Mouse (Mus musculus) heart, embryonic 13.5 days (tissue): ENCODE data around the gene Kif5c. TPM values are rescaled to one million over a fixed set of nuclear protein-coding genes. Genes with fewer than 3 reads are reported as not detected.

Experiments
- ATAC-seq: fragments of 200-750 bp; cut with Nextera tagmentation; 2 replicates; pipeline ENCODE4 v1.8.0; 2017; ENCODE audit warnings: moderate TSS enrichment; ENCODE audit not compliant: insufficient number of reproducible peaks, low FRiP score, low TSS enrichment; ENCODE audit errors: extremely low read depth
- H3K27ac ChIP-seq: fragments of 300-500 bp; sonication (generic); replicated peaks from 2 replicates; pipeline ENCODE4 v1.5.1; 2015; ENCODE audit warnings: moderate library complexity, mild to moderate bottlenecking, inconsistent platforms
- H3K27me3 ChIP-seq: fragments of 300-500 bp; sonication (generic); replicated peaks from 2 replicates; pipeline ENCODE4 v1.6.1; 2015; ENCODE audit warnings: mild to moderate bottlenecking, inconsistent platforms
- H3K36me3 ChIP-seq: fragments of 300-500 bp; sonication (generic); 2 replicates; pipeline ENCODE4 v1.6.1; 2015; ENCODE audit warnings: mild to moderate bottlenecking, inconsistent platforms
- H3K4me1 ChIP-seq: fragments of 300-500 bp; sonication (generic); 2 replicates; pipeline ENCODE4 v1.6.1; 2015; ENCODE audit warnings: inconsistent platforms
- H3K4me2 ChIP-seq: fragments of 300-500 bp; sonication (generic); 2 replicates; pipeline ENCODE4 v1.6.1; 2015; ENCODE audit warnings: inconsistent platforms, mild to moderate bottlenecking, moderate library complexity
- H3K4me3 ChIP-seq: fragments of 300-500 bp; sonication (generic); 2 replicates; pipeline ENCODE4 v1.5.1; 2015; ENCODE audit warnings: moderate library complexity, mild to moderate bottlenecking, inconsistent platforms
- H3K9ac ChIP-seq: fragments of 300-500 bp; sonication (generic); 2 replicates; pipeline ENCODE4 v1.6.1; 2015; ENCODE audit warnings: inconsistent platforms, mild to moderate bottlenecking, moderate library complexity
- H3K9me3 ChIP-seq: fragments of 300-500 bp; sonication (generic); 2 replicates; pipeline ENCODE4 v1.6.1; 2016; ENCODE audit warnings: inconsistent platforms
- WGBS: fragments of 180-500 bp; shearing (Covaris S2); methylation state at CpG from one replicate; pipeline ENCODE4 v1.1.7; 2015; ENCODE audit warnings: mixed read lengths; 5-methylcytosine and 5-hydroxymethylcytosine counted together
- polyA plus RNA-seq: library from polyadenylated mRNA; unstranded; fragments of >200 nt; fragmentation: Nextera tagmentation; extraction: Ambion mirVana; gene quantifications from 2 replicates; pipeline ENCODE4 v1.2.1, GENCODE M21; 2015

Kif5c gene
- polyA plus RNA-seq, 1 experiment from 2014 or later, result 1.0 TPM

DNA sequence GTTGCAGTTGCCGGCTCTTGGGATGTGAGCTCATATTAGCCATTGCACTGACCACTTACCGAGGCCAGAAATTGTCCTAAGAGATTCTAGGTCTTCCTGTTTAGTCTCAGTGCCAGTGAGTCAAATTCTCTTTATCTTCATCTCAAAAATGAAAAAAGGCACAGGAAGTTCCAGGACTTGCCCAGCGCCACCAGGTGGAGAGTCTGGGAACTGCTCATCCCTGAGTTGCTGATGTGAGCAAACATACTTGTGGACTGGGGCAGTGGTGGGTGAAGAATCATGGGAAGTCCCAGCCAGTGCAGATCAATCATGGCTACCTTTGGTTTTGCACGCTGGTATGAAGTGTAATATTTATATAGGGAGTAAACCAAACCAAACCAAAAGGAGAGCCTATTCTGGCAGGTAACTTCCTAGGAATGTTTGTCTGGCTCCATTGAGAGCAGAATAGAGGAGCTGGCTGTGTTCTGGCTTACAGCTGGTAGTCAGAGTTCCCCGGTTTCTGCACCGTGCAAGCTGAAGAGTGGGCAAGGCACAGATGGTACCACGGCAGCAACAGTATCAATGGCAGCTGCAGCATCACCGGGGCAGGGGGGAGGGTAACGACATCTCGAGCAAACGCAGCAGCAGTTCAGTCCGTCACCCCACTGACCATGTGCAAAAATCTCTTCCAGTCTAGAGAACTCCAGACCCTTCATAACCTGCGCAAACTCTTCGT lies 129.7 kb downstream of the Kif5c start:
- no peak overlapping the region for H3K9ac ChIP-seq
- H3K27ac ChIP-seq, result no peak overlapping the region
- ATAC-seq, result no peak
- no peaks in the 10 kb centered on the region for H3K9me3 ChIP-seq
- no peaks in the 10 kb centered on the region for H3K27me3 ChIP-seq
- H3K4me2 ChIP-seq, result no peak overlapping the region
- H3K4me1 ChIP-seq, result peaks cover 46% of the 10 kb centered on the region
- whole genome bisulfite sequencing, result 74% methylated on average over 14 of the region's 14 CpGs
- no peak overlapping the region for H3K4me3 ChIP-seq
- no peaks in the 10 kb centered on the region for H3K36me3 ChIP-seq

DNA sequence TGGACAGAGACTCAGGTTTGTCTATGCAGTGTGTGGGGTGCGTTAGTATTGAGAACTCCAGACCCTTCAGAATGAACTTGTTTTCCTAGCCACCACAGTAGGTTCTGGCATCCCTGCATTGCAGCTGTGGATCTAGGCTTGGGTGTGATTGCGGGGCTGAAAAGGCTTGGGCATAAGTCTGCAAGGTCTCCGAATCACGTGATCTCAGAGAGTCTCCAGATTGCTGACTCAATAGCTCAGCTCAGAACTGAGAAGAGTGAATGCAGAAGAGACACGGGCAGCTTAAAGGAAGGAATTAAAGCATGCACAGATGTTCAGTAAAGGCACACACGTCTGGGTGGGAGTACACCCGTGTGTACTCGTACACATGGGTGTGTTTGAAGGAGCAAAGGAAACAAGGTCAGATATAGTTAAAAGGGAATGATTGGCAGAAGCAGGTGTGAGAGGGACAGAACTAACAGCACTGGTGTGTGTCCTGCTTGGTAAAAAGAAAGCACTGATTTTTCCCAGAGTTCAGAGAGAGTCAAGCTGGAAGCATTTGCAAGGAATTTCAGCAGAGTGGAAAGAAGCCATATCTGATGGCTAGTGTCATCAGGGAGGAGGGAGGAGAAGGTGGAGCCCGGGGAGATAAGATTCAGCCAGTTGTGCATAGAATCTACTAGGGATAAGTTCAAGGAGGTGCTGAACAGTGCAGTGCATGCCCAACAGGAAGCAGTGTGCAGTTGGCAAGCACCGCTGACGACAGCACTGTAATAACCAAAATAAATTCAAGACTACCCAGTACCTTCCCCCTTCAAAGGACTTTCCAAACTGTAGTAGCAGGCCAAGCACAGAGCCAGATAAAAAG lies 130.9 kb downstream of the Kif5c start:
- H3K4me2 ChIP-seq, result peak overlapping the region; percentile 25; the same call in 1 of the 2 replicates

DNA sequence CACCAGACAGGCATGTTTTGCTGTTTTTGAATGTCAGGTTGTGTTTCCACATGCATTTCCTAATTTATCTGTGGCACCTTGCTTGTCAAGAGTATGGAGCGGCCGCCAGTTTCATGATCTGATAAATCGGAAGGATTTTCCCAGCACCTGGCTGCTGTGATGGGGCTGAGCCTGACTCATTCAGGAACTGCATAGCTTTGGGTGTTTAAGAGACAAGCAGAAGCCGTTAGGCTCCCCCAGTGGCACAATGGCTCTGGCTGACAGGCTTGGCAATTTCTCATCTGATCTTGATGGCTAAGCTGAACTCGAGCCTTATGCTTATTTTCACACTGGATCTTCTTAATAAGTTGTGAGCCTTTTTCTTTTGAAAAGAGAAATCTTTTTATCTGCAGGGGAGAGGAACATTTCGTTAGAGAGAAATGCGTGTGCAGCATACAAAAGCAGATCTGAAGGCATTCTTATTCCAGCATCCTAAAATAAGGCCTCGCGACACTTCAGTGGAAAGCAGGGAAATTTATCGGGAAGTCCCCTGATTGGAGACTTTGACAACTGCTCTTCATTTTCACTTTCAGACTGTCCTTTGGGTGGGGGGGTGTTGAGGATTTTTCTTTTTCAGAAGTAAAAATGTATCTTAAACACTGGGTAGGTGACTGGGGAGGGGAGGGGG lies 132.6 kb downstream of the Kif5c start:
- WGBS, result 70% methylated on average over 10 of the region's 10 CpGs
- no peaks in the 10 kb centered on the region for H3K27me3 ChIP-seq
- ATAC-seq, result no peak
- H3K27ac ChIP-seq, result no peak overlapping the region
- no peak overlapping the region for H3K4me2 ChIP-seq
- no peaks in the 10 kb centered on the region for H3K36me3 ChIP-seq
- H3K4me1 ChIP-seq, result peaks cover 26% of the 10 kb centered on the region
- no peak overlapping the region for H3K9ac ChIP-seq
- H3K4me3 ChIP-seq, result no peak overlapping the region
- no peaks in the 10 kb centered on the region for H3K9me3 ChIP-seq

More for the DNA sequence above, 130.9 kb downstream of the Kif5c start:
- no peaks in the 10 kb centered on the region for H3K9me3 ChIP-seq
- H3K27me3 ChIP-seq, result no peaks in the 10 kb centered on the region
- H3K27ac ChIP-seq, result peak overlapping the region; percentile 72
- H3K4me1 ChIP-seq, result peaks cover 39% of the 10 kb centered on the region
- no peak overlapping the region; the same call in 1 of the 2 replicates for H3K9ac ChIP-seq
- WGBS, result 35% methylated on average over 11 of the region's 11 CpGs
- H3K4me3 ChIP-seq, result no peak overlapping the region
- H3K36me3 ChIP-seq, result no peaks in the 10 kb centered on the region
- peak; percentile 52; the same call in 1 of the 2 replicates for ATAC-seq

DNA sequence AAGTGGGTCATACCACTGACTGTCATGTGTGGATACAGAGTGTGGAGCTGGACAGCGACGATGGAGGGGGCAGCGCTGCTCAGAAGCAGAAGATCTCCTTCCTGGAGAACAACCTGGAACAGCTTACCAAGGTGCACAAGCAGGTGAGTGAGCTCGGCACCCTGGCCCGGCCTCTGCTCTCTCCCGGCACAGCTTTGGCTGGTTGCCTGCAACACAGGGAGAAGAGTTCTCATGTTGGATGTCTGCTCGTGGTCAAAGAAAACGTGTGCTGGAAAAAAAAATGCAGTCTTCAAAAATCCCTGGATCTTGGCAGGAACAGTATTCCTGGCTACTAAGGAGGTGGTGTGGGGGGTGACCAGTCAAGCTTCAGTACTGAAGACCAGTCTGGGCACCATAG lies 133.1 kb downstream of the Kif5c start:
- Histone ChIP-seq H3K4me1 (peaks cover 23% of the 10 kb centered on the region), H3K27ac (no peak overlapping the region), H3K4me2 (no peak overlapping the region), H3K4me3 (no peak overlapping the region), H3K9me3 (no peaks in the 10 kb centered on the region), H3K27me3 (no peaks in the 10 kb centered on the region), H3K36me3 (no peaks in the 10 kb centered on the region), H3K9ac (no peak overlapping the region)
- 75% methylated on average over 8 of the region's 8 CpGs for WGBS
- ATAC-seq, result no peak

DNA sequence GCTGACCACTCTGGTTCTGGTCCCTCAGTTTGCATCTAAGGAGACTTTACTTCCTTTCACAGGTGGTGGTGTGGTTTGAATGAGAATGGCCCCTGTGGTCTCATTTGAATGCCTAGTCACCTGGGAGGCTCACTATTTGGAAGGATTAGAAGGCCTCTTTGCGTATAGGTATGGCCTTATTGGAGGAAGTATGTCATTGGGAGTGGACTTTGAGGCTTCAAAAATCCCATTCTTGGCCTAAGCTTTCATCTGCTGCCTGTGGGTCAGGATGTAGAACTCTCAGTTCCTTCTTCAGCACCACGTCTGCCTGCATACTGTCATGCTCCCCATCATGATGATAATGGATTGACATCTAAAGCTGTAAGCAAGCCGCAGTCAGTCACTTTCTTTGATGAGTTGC lies 134.0 kb downstream of the Kif5c start:
- H3K4me3 ChIP-seq, result no peak overlapping the region
- H3K9me3 ChIP-seq, result no peaks in the 10 kb centered on the region
- ATAC-seq, result no peak
- H3K9ac ChIP-seq, result no peak overlapping the region
- no peak overlapping the region for H3K27ac ChIP-seq
- H3K36me3 ChIP-seq, result no peaks in the 10 kb centered on the region
- H3K4me1 ChIP-seq, result peaks cover 22% of the 10 kb centered on the region
- H3K27me3 ChIP-seq, result no peaks in the 10 kb centered on the region
- no peak overlapping the region for H3K4me2 ChIP-seq
- WGBS, result 79% methylated on average over 3 of the region's 3 CpGs

DNA sequence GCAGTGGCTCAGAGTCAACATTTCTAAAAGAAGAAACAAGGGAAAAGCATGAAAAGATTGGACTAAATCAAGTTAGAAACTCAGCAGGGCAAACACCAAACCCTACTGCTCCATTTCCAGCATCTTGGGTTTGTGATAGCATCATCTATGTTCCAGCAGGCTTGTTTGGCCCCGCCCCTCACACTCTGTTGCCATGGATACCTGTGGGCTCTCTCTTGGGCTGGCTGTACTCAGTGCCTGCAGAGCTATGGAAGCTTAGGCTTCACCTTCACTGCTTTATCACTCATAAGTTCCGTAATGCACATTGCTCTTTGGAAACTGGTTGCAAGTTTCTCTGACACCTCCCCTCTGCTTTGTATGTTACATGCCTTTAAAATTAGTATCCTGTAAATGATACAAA lies 136.0 kb downstream of the Kif5c start:
- H3K27me3 ChIP-seq, result no peaks in the 10 kb centered on the region
- H3K27ac ChIP-seq, result no peak overlapping the region
- H3K36me3 ChIP-seq, result no peaks in the 10 kb centered on the region
- H3K4me2 ChIP-seq, result no peak overlapping the region
- no peak for ATAC-seq
- 47% methylated on average over 2 of the region's 2 CpGs for WGBS
- H3K9ac ChIP-seq, result no peak overlapping the region
- H3K4me3 ChIP-seq, result no peak overlapping the region
- no peaks in the 10 kb centered on the region for H3K9me3 ChIP-seq
- peaks cover 16% of the 10 kb centered on the region for H3K4me1 ChIP-seq

DNA sequence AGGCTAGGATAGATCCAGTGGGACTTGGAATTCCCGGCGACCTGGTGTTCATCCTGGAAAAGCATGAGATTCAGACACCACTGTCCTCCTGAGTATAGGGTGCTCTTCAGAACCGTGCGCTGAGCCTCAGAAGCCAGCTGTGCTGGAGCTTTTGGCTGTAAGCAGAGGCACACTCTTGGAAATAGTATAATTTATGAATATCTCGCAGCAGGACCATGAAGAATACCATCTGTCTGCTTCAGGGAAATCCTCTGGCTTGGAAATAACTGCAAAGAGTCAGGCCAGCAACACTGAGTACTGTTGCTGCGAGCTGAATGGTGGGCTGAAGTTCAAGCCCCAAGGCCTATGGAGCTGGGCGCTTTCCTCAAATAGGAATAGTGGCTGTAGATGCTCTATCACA lies 138.5 kb downstream of the Kif5c start:
- Histone ChIP-seq H3K9ac (no peak overlapping the region), H3K9me3 (no peaks in the 10 kb centered on the region), H3K27ac (no peak overlapping the region), H3K36me3 (no peaks in the 10 kb centered on the region), H3K27me3 (no peaks in the 10 kb centered on the region), H3K4me3 (no peak overlapping the region), H3K4me2 (no peak overlapping the region), H3K4me1 (no peaks in the 10 kb centered on the region)
- WGBS, result 83% methylated on average over 7 of the region's 7 CpGs
- no peak for ATAC-seq

DNA sequence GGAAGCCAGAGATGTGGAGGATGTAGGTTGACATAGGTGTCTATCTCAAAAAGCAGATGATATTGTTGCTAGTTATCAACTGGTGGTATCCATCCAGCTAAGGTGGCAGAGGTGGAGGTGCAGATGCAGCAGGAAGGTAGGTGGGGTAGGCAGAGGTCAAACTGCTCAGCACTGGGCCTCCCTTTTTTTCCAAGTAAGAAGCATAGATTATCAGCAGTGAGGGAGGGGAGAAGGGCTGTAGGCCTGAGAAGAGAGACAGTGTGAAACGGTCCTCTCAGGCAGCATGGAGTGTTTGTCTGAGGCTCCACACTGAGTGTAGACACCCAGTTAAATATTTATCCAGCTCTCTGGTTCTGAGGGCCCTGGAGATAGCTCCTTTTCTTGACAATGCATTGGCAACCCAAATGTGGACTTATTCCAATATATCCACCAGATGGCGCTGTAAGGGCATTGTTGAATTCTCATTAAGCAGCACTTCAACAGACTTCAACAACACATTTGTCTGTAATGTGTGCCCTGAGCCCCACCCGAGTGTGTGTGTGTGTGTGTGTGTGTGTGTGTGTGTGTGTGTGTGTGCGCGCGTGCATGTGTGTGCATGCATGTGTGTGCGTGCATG lies 145.3 kb downstream of the Kif5c start:
- no peaks in the 10 kb centered on the region for H3K4me1 ChIP-seq
- no peaks in the 10 kb centered on the region for H3K27me3 ChIP-seq
- 47% methylated on average over 7 of the region's 7 CpGs for WGBS
- ATAC-seq, result no peak
- no peak overlapping the region for H3K27ac ChIP-seq
- no peak overlapping the region for H3K9ac ChIP-seq
- no peaks in the 10 kb centered on the region for H3K36me3 ChIP-seq
- H3K9me3 ChIP-seq, result no peaks in the 10 kb centered on the region
- no peak overlapping the region for H3K4me3 ChIP-seq
- H3K4me2 ChIP-seq, result no peak overlapping the region

DNA sequence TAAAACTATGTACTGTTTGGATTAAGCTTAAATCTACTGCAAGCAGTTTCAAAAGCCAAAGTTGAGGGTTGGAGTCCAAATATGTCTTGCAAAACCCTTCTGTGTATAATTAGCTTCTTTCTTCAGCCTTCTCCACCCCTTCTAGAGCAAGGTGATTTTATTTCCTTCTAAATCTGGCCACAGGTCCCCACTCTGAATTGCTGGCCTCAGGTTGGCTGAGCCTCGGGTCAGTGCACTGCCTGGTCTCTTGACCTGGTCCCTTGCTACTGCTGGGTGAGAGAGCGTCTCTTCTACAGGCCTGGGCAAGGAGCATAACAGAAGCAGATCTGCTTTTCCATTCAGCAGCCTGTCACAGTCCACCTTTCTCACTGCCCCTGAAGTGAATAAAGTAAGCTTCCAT lies 149.8 kb downstream of the Kif5c start:
- no peak for ATAC-seq
- no peaks in the 10 kb centered on the region for H3K36me3 ChIP-seq
- H3K4me2 ChIP-seq, result no peak overlapping the region
- no peak overlapping the region for H3K9ac ChIP-seq
- 70% methylated on average over 2 of the region's 2 CpGs for WGBS
- H3K27ac ChIP-seq, result no peak overlapping the region
- H3K9me3 ChIP-seq, result no peaks in the 10 kb centered on the region
- H3K4me1 ChIP-seq, result peaks cover 5% of the 10 kb centered on the region; the same call in 1 of the 2 replicates
- H3K4me3 ChIP-seq, result no peak overlapping the region
- no peaks in the 10 kb centered on the region for H3K27me3 ChIP-seq

DNA sequence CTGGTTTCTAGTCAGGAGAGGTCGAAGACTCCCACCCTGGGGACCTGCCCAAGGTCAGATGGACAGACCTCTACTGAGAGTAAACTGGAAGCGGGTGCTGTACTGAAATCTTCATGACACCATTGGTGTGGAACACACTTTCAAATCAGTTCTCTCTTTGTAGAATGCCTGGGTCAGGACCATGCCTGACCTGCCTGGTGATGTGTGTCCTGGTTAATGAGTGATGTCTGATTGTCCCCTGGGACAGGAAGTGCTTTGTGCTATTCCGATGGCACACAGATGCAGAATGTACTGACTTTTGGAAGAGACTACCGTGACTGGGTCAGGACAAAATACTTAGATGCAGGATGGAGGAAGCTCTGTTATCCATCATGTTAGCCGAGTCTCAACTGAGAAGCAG lies 151.3 kb downstream of the Kif5c start:
- Histone ChIP-seq H3K9ac (no peak overlapping the region), H3K36me3 (no peaks in the 10 kb centered on the region), H3K4me2 (no peak overlapping the region), H3K4me1 (peaks cover 12% of the 10 kb centered on the region), H3K9me3 (no peaks in the 10 kb centered on the region), H3K4me3 (no peak overlapping the region), H3K27me3 (no peaks in the 10 kb centered on the region), H3K27ac (no peak overlapping the region)
- 73% methylated on average over 5 of the region's 5 CpGs for WGBS
- ATAC-seq, result no peak

DNA sequence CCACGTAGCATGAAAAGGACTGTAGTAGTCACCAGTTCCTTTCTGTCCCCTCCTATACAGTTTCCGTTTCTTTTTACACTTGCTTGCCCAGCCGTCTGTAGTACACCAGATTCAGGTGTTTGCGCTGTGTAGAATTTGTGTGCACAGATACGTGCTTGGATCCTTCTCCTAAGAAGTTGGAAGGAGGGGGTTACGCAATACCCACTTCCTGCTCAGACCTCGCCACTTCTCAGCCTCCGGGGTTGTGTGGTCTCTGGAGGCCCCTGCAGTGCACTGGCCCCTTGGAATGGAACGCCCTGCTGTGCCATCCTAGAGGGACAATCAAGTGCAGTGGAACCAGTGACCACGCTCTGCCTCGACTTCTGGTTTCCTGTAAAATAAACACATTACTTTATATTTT lies 152.1 kb downstream of the Kif5c start:
- Histone ChIP-seq H3K27me3 (no peaks in the 10 kb centered on the region), H3K4me3 (no peak overlapping the region), H3K4me2 (no peak overlapping the region), H3K27ac (no peak overlapping the region), H3K4me1 (peaks cover 14% of the 10 kb centered on the region), H3K36me3 (no peaks in the 10 kb centered on the region), H3K9ac (no peak overlapping the region), H3K9me3 (no peaks in the 10 kb centered on the region)
- WGBS, result 61% methylated on average over 11 of the region's 11 CpGs
- no peak for ATAC-seq
